Mouse (Mus musculus): ENCODE measurements at regions not wholly inside any gene's neighbourhood (a gene's known extent, or its start where the extent isn't known, plus 50 kb on each side); places are given as distances from the start of the nearest gene placed in this dataset.

DNA sequence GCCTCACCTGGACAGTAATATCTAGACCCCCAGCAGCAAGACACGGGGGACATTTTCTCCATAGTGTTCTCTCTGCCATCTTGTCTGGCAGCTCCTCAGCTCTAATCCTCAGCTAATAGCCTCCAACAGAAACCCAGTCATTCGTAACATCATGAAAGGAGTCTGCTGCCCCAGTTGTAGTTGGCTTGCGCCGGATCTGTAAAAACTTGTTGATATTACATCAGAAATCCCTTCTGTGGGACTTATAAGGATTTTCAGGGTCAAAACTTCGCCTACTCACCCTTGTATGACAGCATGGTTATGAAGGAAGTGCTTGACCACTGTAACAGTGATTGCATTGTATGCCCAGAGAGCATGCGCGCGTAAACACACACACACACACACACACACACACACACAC, 96.8 kb upstream of the Fat1 start:
- DNase-seq (ENCODE audit: low spot score in 2 of 2), result no peak

DNA sequence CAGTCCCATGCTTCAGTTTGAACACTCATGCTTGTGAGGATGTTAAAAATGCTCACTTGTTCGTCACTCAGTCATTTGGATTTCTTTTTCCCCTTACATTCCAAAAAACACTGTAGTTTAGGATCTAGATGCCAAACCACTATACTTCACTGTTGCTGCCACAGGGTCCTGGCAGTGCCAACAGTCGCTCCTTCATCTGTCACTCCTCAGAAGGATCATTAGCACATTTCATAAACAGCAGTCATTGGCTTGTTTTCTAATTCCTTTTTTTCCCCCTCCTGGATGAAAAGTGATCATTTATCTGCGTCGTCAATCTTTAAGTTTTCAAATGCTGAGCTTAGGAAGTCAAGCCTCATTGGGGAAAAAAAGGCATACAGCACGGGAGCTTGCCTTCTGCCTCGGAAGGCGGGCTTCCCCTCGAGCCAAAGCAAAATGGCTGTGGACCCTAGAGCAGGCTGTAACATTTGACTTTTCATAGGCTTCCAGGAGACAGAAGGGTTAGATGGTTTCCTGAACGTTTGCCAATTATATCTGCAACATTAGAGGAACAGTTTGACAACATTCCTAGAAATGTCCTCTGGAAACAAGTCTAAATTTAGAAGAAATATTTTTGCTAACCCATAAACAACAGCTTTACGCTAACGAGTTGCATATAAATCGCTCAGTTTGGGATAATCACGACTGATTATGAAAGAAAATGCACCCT, 95.6 kb upstream of the Fat1 start:
- DNase-seq (ENCODE audit: low spot score in 2 of 2), result no peak

DNA sequence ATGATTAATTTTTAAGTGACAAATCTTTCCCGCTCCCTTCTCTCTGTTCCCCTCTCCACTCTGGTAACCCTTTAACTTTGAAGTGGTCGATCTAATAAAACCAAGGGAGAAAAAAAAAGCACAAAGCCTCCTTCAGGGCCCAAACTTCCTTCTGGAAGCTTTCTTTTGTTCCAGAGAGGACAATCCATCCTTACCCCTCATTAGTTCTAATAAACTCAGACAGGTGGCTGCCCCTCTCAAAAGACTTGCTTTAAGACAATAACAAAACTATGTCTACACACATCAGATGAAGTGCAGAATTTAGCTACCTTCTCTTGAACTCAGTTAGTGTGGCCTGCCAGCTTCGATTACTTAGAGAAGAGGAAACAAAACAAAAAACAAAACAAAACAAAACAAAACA, 94.6 kb upstream of the Fat1 start:
- no peak for DNase-seq (ENCODE audit: low spot score in 2 of 2)

DNA sequence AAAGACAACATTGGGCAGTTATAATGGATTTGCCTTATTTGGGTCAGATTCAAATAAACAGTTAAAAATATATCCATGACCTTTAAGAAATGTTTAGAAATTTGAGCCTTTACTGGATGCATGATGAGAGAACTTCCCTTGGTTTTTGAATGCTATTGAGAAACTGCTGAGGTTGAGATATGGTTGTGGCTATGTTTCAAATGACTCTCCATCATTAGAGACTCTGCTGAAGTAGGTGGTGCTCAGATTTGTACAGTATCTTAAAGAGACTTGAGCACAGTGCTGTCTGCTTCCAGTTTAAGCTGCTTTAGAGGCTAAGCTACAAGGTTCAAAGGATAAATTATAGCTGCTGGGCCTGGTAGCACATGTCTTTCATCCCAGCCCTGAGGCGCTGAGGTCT, 90.9 kb upstream of the Fat1 start:
- no peak for DNase-seq (ENCODE audit: low spot score in 2 of 2)

DNA sequence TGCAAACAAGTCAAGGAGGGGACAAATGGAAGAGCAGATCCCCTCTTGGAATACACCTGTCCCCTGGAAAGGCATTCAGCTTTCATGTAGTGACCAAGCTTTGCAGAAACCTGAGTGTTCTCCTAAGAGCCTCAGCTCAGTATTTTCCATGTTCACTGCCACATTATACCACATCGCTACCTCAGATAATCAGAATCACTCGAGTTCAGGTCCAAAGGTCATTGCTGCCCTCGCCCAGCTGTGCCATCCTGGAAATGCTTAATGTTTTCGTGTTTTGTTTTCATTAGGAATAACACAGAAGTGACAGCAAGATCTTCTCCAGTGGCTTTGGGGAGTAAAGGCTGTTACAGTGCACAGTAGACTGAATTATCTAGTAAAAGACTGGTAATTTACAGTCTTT, 83.0 kb upstream of the Fat1 start:
- no peak for DNase-seq (ENCODE audit: low spot score in 2 of 2)

DNA sequence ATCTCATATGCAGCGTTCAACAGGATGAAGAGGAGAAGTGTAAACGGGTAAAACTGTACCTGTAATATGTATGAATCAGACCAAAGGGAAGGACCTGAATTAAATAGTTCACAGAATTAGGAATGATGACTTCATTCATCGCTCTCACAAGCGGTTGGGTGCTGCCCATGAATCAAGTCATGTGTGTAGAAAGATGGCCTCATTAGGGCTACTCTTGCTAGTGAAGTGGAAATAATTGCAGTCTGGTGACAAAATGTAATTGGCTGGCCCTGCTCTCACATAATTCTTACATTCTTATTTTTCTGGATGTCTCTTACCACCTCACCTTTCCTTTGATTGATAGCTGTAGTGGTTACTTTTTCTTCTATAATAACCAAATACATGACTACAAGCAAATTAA, 80.1 kb upstream of the Fat1 start:
- no peak for DNase-seq (ENCODE audit: low spot score in 2 of 2)

DNA sequence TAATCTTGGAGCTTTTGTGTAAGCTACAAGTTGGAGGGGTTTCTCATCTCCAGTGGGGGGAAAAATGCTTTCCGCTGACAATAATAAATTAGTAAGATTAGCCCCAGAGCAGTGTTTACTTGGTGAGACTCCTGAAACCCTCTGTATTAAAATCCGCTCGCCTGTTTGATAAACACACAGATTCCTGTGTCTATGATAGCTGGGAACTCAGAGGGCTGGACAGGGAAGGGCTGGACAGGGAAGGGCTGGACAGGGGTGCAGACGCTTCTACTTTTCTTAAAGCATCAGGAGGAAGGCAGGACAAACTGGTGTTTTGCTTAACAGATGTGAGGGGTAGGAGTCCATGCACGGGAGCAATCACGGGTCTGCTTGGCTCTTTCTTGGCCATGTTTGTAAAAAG, 68.0 kb upstream of the Fat1 start:
- DNase-seq (ENCODE audit: low spot score in 2 of 2), result no peak

DNA sequence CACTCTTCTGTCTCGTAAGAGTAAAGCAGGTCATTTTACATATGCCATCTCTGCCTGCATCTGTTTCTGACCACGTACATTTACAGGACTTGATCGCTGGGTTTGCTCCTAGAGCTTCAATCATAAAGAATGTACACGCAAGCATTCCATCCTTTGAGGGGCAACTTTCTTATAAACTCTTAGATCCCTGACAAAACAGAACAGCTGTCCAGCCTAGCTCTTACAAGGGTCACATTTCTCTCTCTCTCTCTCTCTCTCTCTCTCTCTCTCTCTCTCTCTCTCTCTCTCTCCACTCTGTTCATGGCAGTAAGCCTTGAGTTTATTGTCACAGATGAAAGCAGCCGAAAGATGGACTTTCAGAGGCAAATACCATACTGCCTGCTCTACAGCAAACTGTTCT, 67.6 kb upstream of the Fat1 start:
- no peak for DNase-seq (ENCODE audit: low spot score in 2 of 2)

DNA sequence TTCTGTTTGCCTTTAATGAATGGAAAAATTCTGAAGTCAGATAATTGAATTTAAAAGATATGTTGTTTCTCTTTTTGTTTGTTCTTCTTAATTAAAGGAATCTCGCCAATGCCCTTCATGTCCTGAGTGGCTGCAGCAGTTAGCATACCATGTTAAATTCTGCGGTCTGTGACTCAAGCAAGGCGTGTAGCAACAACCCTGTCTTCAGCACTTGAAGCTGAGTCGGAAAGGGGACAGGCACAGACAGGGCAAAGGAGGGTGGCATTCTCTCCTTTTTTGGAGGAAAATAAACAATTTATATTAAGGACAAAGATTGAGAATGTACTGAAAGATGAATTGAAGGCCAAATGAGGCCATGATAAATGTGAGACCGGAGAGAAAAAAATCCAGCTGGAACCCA, 58.2 kb upstream of the Fat1 start:
- DNase-seq (ENCODE audit: low spot score in 2 of 2), result no peak

DNA sequence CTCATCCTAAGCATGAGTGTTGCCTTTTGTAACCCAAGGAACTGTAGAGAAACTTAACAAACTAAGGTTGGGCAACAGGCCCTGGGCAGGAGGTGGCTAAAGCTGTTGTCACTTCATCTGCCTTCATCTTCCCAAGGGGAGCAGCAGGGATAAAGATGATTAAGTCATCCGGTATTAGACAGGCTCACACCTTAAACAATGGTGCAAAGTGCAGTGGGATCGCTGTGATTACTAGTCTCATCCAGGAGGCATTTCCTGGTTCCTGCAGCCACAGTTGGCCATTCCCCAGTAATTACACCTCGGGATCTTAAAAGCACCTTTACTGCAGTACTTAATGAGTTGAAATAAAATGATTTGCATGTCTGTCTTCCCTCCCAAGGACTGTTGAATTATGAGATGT, 57.0 kb upstream of the Fat1 start:
- no peak for DNase-seq (ENCODE audit: low spot score in 2 of 2)

DNA sequence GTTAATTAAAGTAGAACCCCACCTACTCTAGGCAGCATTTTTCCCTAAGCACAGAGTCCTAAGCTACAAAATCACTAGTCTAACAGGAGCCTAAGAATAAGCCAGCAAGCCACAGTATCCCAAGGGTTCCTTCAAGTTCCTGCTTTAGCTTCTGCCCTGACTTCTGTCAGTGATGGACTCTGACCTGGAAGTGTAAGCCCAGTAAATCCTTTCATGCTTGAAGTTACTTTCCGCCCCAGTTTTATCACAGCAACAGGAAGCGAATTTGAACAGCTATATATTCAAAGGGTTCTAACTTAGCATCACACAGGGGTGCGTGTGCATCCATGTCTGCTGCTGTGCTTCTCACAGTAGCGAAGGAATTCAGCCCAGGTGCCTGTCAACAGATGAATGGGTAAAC, 56.1 kb upstream of the Fat1 start:
- DNase-seq (ENCODE audit: low spot score in 2 of 2), result no peak

DNA sequence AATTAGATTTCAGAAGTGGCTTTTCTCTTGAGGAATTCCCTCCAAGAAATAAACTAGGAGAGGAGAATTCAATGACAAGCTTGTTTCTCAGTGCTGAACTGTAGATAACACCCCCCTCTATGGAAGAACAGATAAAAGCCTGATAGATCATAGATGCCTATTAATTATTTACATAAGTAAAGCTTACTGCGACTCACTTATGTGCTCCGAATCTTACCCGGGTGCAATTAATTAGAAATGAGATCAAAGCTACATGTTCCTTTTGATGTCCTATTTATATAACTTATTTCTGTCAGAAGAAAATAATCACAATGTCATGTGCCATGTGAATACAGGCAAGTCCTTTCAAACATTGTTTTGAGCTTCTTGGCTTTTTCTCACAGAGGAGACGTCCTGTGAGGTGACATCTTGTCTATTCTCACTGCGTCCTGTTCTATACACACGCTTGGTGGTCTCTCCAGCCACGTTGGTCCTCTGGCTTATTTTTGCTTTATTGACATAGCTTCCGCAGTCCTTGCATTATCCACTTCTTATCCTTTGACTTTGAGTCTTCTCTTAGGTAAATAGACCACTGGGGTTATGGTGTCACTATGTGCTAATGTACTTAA, 50.7 kb upstream of the Fat1 start:
- DNase-seq (ENCODE audit: low spot score in 2 of 2), result no peak
